Mouse (Mus musculus) adrenal gland, postnatal 14 days (tissue): ENCODE data around the gene Ccdc65. TPM values are rescaled to one million over a fixed set of nuclear protein-coding genes. Genes with fewer than 3 reads are reported as not detected.

Experiments used
- DNase-seq: peaks from one replicate; pipeline ENCODE4 v3.0.0; 2021; ENCODE audit warnings: mixed read lengths
- total RNA-seq: library from RNA; stranded (reverse); gene quantifications from 2 replicates; pipeline ENCODE4 v1.2.3, GENCODE M21; 2021

Gene Ccdc65
- total RNA-seq, 1 experiment from 2014 or later: 0.96 TPM

- peak; percentile 40 for DNase-seq
These were observed 15.8 kb upstream of the Ccdc65 start for GRCm38 (mm10) chr15:98692171-98692715.

DNA sequence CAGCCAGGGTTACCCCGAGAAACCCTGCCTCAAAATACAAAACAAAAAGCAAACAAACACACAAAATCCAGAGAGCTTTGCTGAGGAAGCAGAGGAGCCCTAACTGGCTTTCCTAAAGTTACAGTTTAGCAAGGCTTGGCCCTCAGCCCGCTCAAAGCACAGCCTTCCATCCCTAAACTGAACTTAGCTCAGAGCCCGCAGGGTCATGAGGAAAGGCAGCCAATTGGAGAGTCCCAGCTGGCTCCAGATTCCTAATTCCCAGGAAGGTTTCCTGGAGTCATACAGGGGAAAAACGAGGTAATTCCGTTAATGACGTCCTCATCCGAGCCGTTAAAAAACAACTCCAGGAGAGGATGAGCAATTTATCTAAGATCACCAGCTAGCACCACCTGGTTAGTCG, 12.3 kb upstream of the Ccdc65 start:
- peak; percentile 36 for DNase-seq

- no peak for DNase-seq
These were observed 11.8 kb upstream of the Ccdc65 start for GRCm38 (mm10) chr15:98696216-98696615.

DNA sequence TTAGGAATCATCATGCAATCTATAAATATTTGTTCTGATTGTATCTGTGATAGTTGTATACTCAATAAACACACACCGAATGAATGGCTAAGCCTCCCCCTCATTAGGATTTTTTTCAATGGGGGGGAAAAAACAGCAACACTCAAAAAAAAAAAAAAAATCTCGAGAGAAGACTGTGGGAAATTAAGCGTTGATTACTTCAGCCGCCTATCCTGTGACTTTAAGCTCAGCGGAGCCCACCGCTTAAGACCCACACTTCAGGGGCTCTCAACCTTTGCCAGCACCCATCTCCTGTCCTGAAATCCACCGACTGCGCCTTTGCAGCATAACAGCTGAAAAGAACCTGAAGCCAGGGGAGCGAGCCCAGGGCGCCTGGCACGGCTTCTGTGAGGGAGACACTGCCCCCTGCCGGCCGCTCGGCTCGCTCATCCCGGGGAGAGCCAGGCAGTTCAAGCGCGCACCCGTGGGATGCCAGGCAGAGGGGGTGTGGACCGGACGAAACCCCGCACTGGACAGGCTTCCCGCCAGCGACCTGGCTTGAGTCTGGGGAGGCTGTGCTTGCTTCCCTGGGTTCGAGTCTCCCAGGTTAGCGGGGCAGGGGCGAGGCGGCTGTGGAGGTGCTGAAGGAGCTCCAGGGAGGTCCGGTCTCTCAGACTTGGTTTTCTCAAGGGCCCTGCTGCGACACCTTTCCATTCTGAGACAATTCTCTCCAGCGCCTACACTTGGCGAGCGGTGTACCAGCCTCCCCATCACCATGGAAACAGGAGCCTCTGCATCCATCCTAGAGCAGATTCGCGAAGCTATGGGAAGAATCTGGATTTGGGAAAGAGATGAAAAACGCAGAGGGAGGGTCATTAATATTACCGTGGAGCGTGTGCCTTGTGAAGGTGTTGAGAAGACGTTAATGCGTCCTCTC, 8.6 kb upstream of the Ccdc65 start:
- peak; percentile 94 for DNase-seq

- DNase-seq: no peak
These were observed 3.7 kb upstream of the Ccdc65 start for GRCm38 (mm10) chr15:98704312-98704711.

DNA sequence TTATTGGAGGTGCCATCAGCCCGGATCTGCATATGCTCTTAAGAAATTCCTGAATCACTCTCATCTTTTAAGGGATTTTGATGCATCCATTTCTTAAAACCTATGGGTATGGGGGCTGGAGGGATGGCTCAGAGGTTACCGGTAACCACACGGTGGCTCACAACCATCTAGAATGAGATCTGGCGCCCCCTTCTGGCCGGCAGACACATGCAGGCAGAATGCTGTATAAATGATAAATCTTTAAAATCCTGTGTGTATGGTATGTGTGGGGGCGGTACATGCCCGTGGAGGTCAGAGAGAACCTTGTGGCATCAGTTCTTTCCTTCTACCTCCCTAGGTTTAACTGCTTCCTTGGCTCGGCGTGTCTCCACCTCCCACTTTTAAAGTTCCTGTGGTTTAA, 2.4 kb downstream of the Ccdc65 start:
- peak; percentile 87 for DNase-seq

DNA sequence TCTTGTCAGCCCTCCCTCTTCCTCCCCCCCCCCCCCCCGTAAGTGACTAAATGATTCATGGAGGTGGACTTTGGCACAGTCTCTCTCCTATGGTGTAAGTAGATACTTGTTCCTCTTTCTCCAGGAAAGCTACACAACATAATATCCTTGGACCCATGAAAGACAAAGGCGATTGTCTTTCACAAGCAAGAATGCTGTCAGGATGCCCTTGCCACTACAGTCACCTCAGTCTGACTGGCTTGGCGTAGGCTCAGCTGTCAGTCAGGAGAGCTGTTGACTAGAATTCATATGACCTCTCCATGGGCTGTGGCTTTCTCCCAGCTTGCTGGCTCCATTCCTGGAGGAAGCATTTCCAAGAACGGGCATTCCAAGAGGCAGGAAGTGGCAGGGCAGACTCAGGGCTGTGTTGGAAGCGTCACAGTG, 6.2 kb downstream of the Ccdc65 start:
- peak; percentile 40 for DNase-seq

DNA sequence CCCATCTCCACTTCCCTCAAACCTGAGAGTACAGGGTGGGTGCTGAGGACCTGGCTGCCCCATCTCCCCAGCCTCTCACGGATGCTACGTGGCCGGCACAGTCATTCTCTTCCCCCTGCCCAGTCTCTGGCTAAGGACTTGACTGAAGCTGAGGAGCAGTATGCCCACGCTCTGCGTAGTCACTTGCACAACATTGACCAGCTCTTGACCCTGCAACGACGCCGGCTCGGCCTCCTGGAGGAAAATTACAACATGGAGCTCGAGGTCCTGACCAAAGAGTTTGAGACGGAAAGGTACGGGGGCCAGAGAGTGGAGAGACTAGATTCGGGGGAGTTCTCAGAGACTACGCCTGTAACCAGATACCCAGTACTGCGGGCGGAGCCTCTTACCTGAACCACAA, 9.3 kb downstream of the Ccdc65 start:
- no peak for DNase-seq

DNA sequence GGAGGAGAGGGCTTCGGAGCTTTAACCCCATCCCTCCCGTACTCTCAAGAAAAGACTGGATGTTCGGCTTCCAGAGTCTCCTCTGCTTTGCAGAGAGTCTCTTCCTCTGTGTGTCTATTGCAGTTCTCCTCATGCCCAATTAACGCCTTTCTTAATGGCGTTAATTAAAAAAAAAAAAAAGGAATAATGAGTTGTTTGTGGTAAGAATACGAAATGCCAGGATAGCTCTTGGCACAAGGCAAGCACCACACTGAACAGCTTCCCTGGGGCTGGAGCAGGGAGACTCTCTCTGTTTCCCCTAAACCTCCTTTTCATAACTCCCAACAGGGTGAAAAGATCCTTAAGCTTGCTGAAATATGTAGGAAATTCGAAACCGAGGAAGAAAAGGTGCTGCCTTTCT, 14.2 kb downstream of the Ccdc65 start:
- DNase-seq: no peak

DNA sequence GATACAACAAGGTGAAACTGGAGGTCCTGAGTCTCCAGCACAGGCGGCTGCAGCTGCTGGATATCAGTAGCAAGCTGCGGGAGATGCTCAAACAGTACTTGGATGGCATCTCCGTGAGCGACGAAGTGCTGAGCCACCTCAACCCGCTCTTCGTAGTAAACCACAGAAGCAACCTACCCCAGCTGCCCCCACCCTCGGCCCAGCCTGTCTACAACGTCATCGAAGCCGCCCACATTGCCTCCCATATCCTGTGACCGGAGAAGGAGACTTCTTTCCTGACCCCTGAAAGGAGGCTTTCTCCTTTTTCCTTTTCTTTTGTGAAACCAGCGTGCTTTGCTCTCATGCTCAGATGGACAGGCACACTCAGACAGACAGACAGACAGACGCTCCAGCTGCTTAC, 14.8 kb downstream of the Ccdc65 start:
- peak; percentile 21 for DNase-seq

DNA sequence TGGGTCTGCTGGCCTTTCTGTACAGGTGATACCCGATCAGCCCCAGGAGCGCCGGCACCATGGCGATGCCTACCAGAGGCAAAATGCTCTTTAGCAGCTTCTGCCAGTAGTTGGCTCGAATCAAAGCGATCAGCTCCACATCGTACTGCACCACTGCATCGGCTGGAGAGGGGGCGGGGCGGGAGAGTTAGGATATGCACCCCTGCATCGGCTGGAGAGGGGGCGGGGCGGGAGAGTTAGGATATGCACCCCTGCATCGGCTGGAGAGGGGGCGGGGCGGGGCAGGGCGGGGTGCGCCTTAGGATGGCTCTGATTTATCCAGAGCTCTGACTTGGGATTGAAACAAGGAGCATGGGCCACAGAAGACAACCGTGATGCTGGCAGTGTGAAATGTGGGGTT, 16.4 kb downstream of the Ccdc65 start:
- DNase-seq: no peak

GRCm38 (mm10) chr15:98726079-98726478, 18.1 kb downstream of the Ccdc65 start:
- no peak for DNase-seq

DNA sequence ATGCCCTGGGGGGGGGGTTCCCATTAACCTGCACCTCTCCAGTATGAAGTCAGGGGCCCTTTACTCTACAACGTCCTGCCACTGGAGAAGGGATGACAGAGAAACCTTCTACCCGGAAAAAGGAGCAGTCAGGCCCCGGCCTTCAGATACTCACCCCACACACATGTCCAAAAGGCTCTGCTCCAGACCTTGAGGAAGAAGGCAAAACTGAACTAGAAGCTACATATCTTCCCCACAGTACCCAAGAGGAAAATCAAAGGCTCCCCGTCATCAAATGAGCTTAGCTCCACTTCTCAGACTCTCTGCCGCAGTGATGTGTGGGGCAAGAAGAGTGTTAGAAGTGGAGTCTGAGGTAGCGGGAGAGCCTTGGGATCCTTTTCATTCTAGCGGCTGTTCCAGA, 18.7 kb downstream of the Ccdc65 start:
- no peak for DNase-seq

- peak; percentile 80 for DNase-seq
These were observed 19.7 kb downstream of the Ccdc65 start, which contains the start of gene Fkbp11 for GRCm38 (mm10) chr15:98727443-98728321. Gene Fkbp11, minus strand, starts transcription at chr15:98728198.

- DNase-seq: peak; percentile 47
These were observed 20.4 kb downstream of the Ccdc65 start for GRCm38 (mm10) chr15:98728366-98728765.

GRCm38 (mm10) chr15:98729791-98730545, 22.0 kb downstream of the Ccdc65 start:
- DNase-seq: no peak

- no peak for DNase-seq
These were observed 22.8 kb downstream of the Ccdc65 start for GRCm38 (mm10) chr15:98730790-98731189.

- no peak for DNase-seq
These were observed 24.1 kb downstream of the Ccdc65 start for GRCm38 (mm10) chr15:98732006-98732531.

GRCm38 (mm10) chr15:98733370-98733769, 25.4 kb downstream of the Ccdc65 start:
- no peak for DNase-seq

DNA sequence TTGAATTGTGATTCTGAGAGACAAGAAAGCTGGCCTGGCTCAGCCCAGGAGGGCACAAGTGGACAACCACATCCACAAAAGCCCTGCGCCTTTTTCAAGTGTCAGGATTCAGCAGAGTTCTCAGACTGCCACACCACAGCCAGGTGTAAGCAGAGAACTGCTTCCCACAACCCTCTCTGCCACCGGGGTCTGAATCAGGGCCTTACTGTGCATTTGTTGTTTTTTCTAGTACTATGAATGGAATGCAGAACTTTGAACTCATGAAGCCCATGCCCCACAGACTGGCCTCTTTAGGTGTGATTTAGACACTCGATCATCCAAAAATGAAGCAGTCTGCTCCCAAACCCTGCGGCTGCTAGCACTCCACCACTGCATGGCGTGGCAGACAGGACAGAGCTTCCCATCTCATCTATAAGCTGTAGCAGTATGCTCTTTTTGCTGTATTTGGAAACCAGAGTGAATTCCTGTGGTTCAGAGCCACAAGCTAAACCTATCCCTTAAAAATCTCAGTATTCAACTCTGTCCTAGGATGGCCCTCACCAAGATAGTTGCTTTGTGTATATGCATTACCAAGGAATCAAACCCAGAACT, 26.1 kb downstream of the Ccdc65 start:
- DNase-seq: no peak

- DNase-seq: no peak
These were observed 28.5 kb downstream of the Ccdc65 start for GRCm38 (mm10) chr15:98736521-98736920.
